Mouse (Mus musculus) layer of hippocampus, postnatal 10 days (tissue): ENCODE measurements at regions not wholly inside any gene's neighbourhood (a gene's known extent, or its start where the extent isn't known, plus 50 kb on each side); places are given as distances from the start of the nearest gene placed in this dataset.

Experiments
- DNase-seq, 2 experiments: peaks; one replicate each; pipeline ENCODE4 v3.0.0; 2021; ENCODE audit warnings: low spot score in 2 of 2

DNA sequence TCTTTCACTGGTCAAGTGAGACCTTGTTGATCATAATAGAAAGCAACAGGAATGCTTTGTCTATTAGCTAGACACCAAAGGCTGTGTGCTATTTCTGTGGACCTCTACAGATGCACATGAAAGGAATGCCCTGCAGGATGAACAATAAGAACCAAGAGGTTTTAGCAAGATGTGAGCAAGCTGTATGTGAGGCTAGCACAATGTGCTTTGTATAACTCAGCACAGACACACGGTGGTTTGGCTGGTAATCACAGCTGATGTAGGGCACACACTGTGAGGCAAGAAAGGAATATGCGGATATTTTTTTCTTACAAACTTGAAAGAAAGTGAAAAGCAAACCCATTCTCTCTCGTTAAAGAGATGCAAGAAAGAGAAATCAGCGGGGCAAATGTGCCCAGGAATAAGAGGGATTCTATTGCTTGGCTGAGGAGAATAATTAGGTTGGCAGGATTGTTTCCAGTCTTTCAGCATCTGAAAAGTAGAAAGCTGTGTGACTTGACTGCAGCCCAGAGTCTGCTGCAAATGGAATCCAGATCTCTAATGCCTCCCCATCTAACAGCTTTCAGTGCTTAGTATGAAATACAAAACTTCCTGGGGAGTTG is 2476.1 kb upstream of the Gm6569 start:
- DNase-seq = peak in 1 of 2 experiments; percentile 10

DNA sequence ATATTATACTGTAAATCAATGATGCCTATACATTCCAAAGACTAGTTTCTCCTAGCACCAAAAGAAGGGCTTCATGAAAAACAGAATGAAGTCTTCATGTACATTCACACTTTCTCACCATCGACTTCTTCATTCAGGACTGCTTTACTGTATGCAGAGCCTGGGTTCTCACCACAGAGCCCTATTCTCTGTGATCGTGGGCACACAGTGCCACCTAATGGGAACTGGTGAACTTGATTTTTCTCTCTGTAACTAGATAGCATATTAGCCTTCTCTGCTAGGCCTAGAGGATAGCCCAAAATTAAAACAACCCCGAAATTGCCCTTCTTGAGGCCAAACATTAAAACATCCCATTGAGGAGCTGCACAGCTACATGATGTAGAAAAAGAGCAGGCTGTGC is 2458.6 kb upstream of the Gm6569 start:
- peak; percentile 66 to 78 for DNase-seq
